Mouse (Mus musculus): Measurements from ENCODE around the gene Adap1. TPM values are rescaled to one million over a fixed set of nuclear protein-coding genes. Genes with fewer than 3 reads are reported as not detected.

Adap1 gene
- polyA plus RNA-seq, 1 experiment from 2014 or later: 8.1 TPM

- Histone ChIP-seq H3K36me3 (ENCODE audit: control insufficient read depth, insufficient read depth, low read length) (no peaks in the 10 kb centered on the region), H3K4me1 (replicated peaks; ENCODE audit: control insufficient read depth, insufficient read depth, low read length) (peaks cover 8% of the 10 kb centered on the region; the same call in 1 of the 2 replicates), H3K27me3 (replicated peaks; ENCODE audit: control insufficient read depth, insufficient read depth, low read length) (no peaks in the 10 kb centered on the region; the same call in 1 of the 2 replicates), H3K9me3 (ENCODE audit: control insufficient read depth, low read length) (no peaks in the 10 kb centered on the region), H3K9ac (ENCODE audit: low read depth, low read length) (no peak overlapping the region), H3K4me3 (ENCODE audit: low read depth, low read length) (no peak overlapping the region), H3K27ac (ENCODE audit: low read depth, low read length) (no peak overlapping the region), H3K4me2 (no peak overlapping the region)
- ATAC-seq (replicated peaks; ENCODE audit: low FRiP score) (no peak), DNase-seq (ENCODE audit: low spot score) (no peak)
- WGBS: 36% methylated on average over 19 of the region's 19 CpGs
Measured at GRCm38 (mm10) chr5:139355235-139355772, 29.9 kb upstream of the Adap1 start.

GRCm38 (mm10) chr5:139353946-139354345, 28.5 kb upstream of the Adap1 start:
- H3K4me1 ChIP-seq (replicated peaks; ENCODE audit: control insufficient read depth, insufficient read depth, low read length): peaks cover 12% of the 10 kb centered on the region
- 0 out of 2 replicates have a peak, but pooled peaks have one; percentile 1 for ATAC-seq (replicated peaks; ENCODE audit: low FRiP score)
- whole genome bisulfite sequencing: 81% methylated on average over 11 of the region's 11 CpGs

GRCm38 (mm10) chr5:139353496-139353895, 28.1 kb upstream of the Adap1 start:
- Histone ChIP-seq H3K27me3 (replicated peaks; ENCODE audit: control insufficient read depth, insufficient read depth, low read length) (no peaks in the 10 kb centered on the region; the same call in 1 of the 2 replicates), H3K4me3 (ENCODE audit: low read depth, low read length) (no peak overlapping the region), H3K36me3 (ENCODE audit: control insufficient read depth, insufficient read depth, low read length) (no peaks in the 10 kb centered on the region), H3K4me2 (no peak overlapping the region), H3K9ac (ENCODE audit: low read depth, low read length) (no peak overlapping the region), H3K27ac (ENCODE audit: low read depth, low read length) (no peak overlapping the region), H3K4me1 (replicated peaks; ENCODE audit: control insufficient read depth, insufficient read depth, low read length) (peaks cover 12% of the 10 kb centered on the region), H3K9me3 (ENCODE audit: control insufficient read depth, low read length) (no peaks in the 10 kb centered on the region)
- DNase-seq (ENCODE audit: low spot score) (no peak), ATAC-seq (replicated peaks; ENCODE audit: low FRiP score) (0 out of 2 replicates have a peak, but pooled peaks have one; percentile 21)
- 58% methylated on average over 10 of the region's 10 CpGs for WGBS

More at GRCm38 (mm10) chr5:139353946-139354345, 28.5 kb upstream of the Adap1 start:
- no peak overlapping the region for H3K27ac ChIP-seq (ENCODE audit: low read depth, low read length)
- H3K4me2 ChIP-seq: no peak overlapping the region
- no peaks in the 10 kb centered on the region; the same call in 1 of the 2 replicates for H3K27me3 ChIP-seq (replicated peaks; ENCODE audit: control insufficient read depth, insufficient read depth, low read length)
- no peak for DNase-seq (ENCODE audit: low spot score)
- no peaks in the 10 kb centered on the region for H3K9me3 ChIP-seq (ENCODE audit: control insufficient read depth, low read length)
- no peak overlapping the region for H3K4me3 ChIP-seq (ENCODE audit: low read depth, low read length)
- H3K9ac ChIP-seq (ENCODE audit: low read depth, low read length): no peak overlapping the region
- no peaks in the 10 kb centered on the region for H3K36me3 ChIP-seq (ENCODE audit: control insufficient read depth, insufficient read depth, low read length)

GRCm38 (mm10) chr5:139352317-139352716, 26.9 kb upstream of the Adap1 start, which contains the start of gene Cyp2w1:
Cyp2w1 (plus strand) TSS chr5:139352617.
- Histone ChIP-seq H3K27me3 (replicated peaks; ENCODE audit: control insufficient read depth, insufficient read depth, low read length) (no peaks in the 10 kb centered on the region; the same call in 1 of the 2 replicates), H3K36me3 (ENCODE audit: control insufficient read depth, insufficient read depth, low read length) (no peaks in the 10 kb centered on the region), H3K4me3 (ENCODE audit: low read depth, low read length) (no peak within 1 kb of the TSS), H3K4me2 (no peak within 1 kb of the TSS), H3K4me1 (replicated peaks; ENCODE audit: control insufficient read depth, insufficient read depth, low read length) (peaks cover 12% of the 10 kb centered on the region), H3K27ac (ENCODE audit: low read depth, low read length) (no peak within 1 kb of the TSS), H3K9me3 (ENCODE audit: control insufficient read depth, low read length) (no peaks in the 10 kb centered on the region), H3K9ac (ENCODE audit: low read depth, low read length) (no peak within 1 kb of the TSS)
- ATAC-seq (replicated peaks; ENCODE audit: low FRiP score): no peak
- WGBS: 47% methylated on average over 6 of the region's 6 CpGs
- no peak for DNase-seq (ENCODE audit: low spot score)

GRCm38 (mm10) chr5:139351628-139352027, 26.2 kb upstream of the Adap1 start:
- Histone ChIP-seq H3K36me3 (ENCODE audit: control insufficient read depth, insufficient read depth, low read length) (no peaks in the 10 kb centered on the region), H3K9me3 (ENCODE audit: control insufficient read depth, low read length) (no peaks in the 10 kb centered on the region), H3K9ac (ENCODE audit: low read depth, low read length) (no peak overlapping the region), H3K4me3 (ENCODE audit: low read depth, low read length) (no peak overlapping the region), H3K4me2 (no peak overlapping the region), H3K27ac (ENCODE audit: low read depth, low read length) (no peak overlapping the region), H3K4me1 (replicated peaks; ENCODE audit: control insufficient read depth, insufficient read depth, low read length) (peaks cover 12% of the 10 kb centered on the region), H3K27me3 (replicated peaks; ENCODE audit: control insufficient read depth, insufficient read depth, low read length) (no peaks in the 10 kb centered on the region; the same call in 1 of the 2 replicates)
- ATAC-seq (replicated peaks; ENCODE audit: low FRiP score): no peak
- no peak for DNase-seq (ENCODE audit: low spot score)
- 41% methylated on average over 8 of the region's 8 CpGs for WGBS

- Histone ChIP-seq H3K9ac (ENCODE audit: low read depth, low read length) (no peak within 1 kb of the TSS), H3K4me3 (ENCODE audit: low read depth, low read length) (no peak within 1 kb of the TSS), H3K36me3 (ENCODE audit: control insufficient read depth, insufficient read depth, low read length) (no peaks in the 10 kb centered on the region), H3K9me3 (ENCODE audit: control insufficient read depth, low read length) (no peaks in the 10 kb centered on the region), H3K4me1 (replicated peaks; ENCODE audit: control insufficient read depth, insufficient read depth, low read length) (peaks cover 14% of the 10 kb centered on the region), H3K27ac (ENCODE audit: low read depth, low read length) (no peak within 1 kb of the TSS), H3K27me3 (replicated peaks; ENCODE audit: control insufficient read depth, insufficient read depth, low read length) (no peaks in the 10 kb centered on the region; the same call in 1 of the 2 replicates), H3K4me2 (no peak within 1 kb of the TSS)
- no peak for ATAC-seq (replicated peaks; ENCODE audit: low FRiP score)
- WGBS: 29% methylated on average over 5 of the region's 5 CpGs
- no peak for DNase-seq (ENCODE audit: low spot score)
Measured at GRCm38 (mm10) chr5:139351134-139351533, 25.7 kb upstream of the Adap1 start, which contains the start of gene Cox19. Cox19 (minus strand) TSS chr5:139351418.

GRCm38 (mm10) chr5:139349713-139350112, 24.3 kb upstream of the Adap1 start:
- Histone ChIP-seq H3K4me2 (peak overlapping the region; percentile 34), H3K4me3 (ENCODE audit: low read depth, low read length) (no peak overlapping the region), H3K9me3 (ENCODE audit: control insufficient read depth, low read length) (no peaks in the 10 kb centered on the region), H3K36me3 (ENCODE audit: control insufficient read depth, insufficient read depth, low read length) (no peaks in the 10 kb centered on the region), H3K27ac (ENCODE audit: low read depth, low read length) (no peak overlapping the region), H3K4me1 (replicated peaks; ENCODE audit: control insufficient read depth, insufficient read depth, low read length) (peaks cover 18% of the 10 kb centered on the region), H3K27me3 (replicated peaks; ENCODE audit: control insufficient read depth, insufficient read depth, low read length) (no peaks in the 10 kb centered on the region; the same call in 1 of the 2 replicates), H3K9ac (ENCODE audit: low read depth, low read length) (no peak overlapping the region)
- DNase-seq (ENCODE audit: low spot score): no peak
- ATAC-seq (replicated peaks; ENCODE audit: low FRiP score): peak; percentile 42
- 61% methylated on average over 6 of the region's 6 CpGs for WGBS

- ATAC-seq (replicated peaks; ENCODE audit: low FRiP score) (no peak), DNase-seq (ENCODE audit: low spot score) (no peak)
- Histone ChIP-seq H3K9ac (ENCODE audit: low read depth, low read length) (no peak overlapping the region), H3K4me1 (replicated peaks; ENCODE audit: control insufficient read depth, insufficient read depth, low read length) (peaks cover 18% of the 10 kb centered on the region), H3K36me3 (ENCODE audit: control insufficient read depth, insufficient read depth, low read length) (peaks cover 4% of the 10 kb centered on the region), H3K27me3 (replicated peaks; ENCODE audit: control insufficient read depth, insufficient read depth, low read length) (no peaks in the 10 kb centered on the region; the same call in 1 of the 2 replicates), H3K27ac (ENCODE audit: low read depth, low read length) (no peak overlapping the region), H3K4me2 (no peak overlapping the region), H3K9me3 (ENCODE audit: control insufficient read depth, low read length) (no peaks in the 10 kb centered on the region), H3K4me3 (ENCODE audit: low read depth, low read length) (no peak overlapping the region)
- 56% methylated on average over 1 of the region's 1 CpGs for WGBS
Measured at GRCm38 (mm10) chr5:139347225-139347624, 21.8 kb upstream of the Adap1 start.

GRCm38 (mm10) chr5:139345364-139345714, 19.9 kb upstream of the Adap1 start:
- DNase-seq (ENCODE audit: low spot score): no peak
- H3K27me3 ChIP-seq (replicated peaks; ENCODE audit: control insufficient read depth, insufficient read depth, low read length): no peaks in the 10 kb centered on the region
- 11% methylated on average over 5 of the region's 5 CpGs for WGBS
- H3K4me3 ChIP-seq (ENCODE audit: low read depth, low read length): peak overlapping the region; percentile 82
- peak overlapping the region; percentile 39 for H3K27ac ChIP-seq (ENCODE audit: low read depth, low read length)
- H3K9me3 ChIP-seq (ENCODE audit: control insufficient read depth, low read length): no peaks in the 10 kb centered on the region
- peak overlapping the region; percentile 66 for H3K4me2 ChIP-seq
- peaks cover 15% of the 10 kb centered on the region for H3K4me1 ChIP-seq (replicated peaks; ENCODE audit: control insufficient read depth, insufficient read depth, low read length)
- peak overlapping the region; percentile 39; the same call in 1 of the 2 replicates for H3K9ac ChIP-seq (ENCODE audit: low read depth, low read length)
- peak; percentile 15 for ATAC-seq (replicated peaks; ENCODE audit: low FRiP score)
- H3K36me3 ChIP-seq (ENCODE audit: control insufficient read depth, insufficient read depth, low read length): peaks cover 10% of the 10 kb centered on the region
